Mouse (Mus musculus): ENCODE measurements around the gene Vwa5b1. TPM values are rescaled to one million over a fixed set of nuclear protein-coding genes. Genes with fewer than 3 reads are reported as not detected.

Vwa5b1 gene
- polyA plus RNA-seq, 1 experiment from 2014 or later, result 0.11 TPM

- Histone ChIP-seq H3K36me3 (ENCODE audit: control insufficient read depth, insufficient read depth, low read length) (no peaks in the 10 kb centered on the region), H3K4me2 (replicated peaks; ENCODE audit: low read depth, low read length) (no peak overlapping the region), H3K27ac (ENCODE audit: low read depth, low read length) (no peak overlapping the region), H3K4me1 (ENCODE audit: control insufficient read depth, insufficient read depth, low read length) (no peaks in the 10 kb centered on the region; the same call in 1 of the 2 replicates), H3K9ac (ENCODE audit: low read depth, low read length) (no peak overlapping the region), H3K9me3 (ENCODE audit: control insufficient read depth, low read length) (no peaks in the 10 kb centered on the region), H3K4me3 (ENCODE audit: low read length) (no peak overlapping the region), H3K27me3 (ENCODE audit: control insufficient read depth, insufficient read depth, low read length) (0 out of 2 replicates have a peak, but pooled peaks cover 2% of the 10 kb centered on the region)
- ATAC-seq (ENCODE audit: low FRiP score, low TSS enrichment), result peak; percentile 83
- WGBS, result 12% methylated on average over 8 of the region's 8 CpGs
These were observed 73.7 kb downstream of the Vwa5b1 start for GRCm38 (mm10) chr4:138561986-138562385.

DNA sequence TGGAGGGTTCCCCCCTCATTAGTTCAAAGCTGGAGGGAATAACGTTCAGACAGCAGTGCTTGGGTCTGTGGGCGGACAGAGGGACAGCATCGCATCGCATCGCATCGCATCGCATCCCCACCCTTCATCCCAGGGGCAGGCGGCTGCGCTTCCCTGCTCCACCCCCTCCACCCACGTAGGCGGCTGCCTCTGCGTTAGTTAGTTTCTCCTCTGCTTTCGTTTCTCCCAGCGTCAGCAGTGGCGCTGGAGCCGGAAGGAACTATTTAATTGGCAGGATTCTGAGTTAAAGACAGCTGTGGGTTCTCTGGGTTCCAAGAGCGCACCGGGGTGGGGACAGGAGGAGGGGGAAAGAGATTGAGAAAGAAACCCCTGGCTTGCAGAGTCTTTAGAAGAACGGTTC lies 80.2 kb downstream of the Vwa5b1 start:
- 2% methylated on average over 19 of the region's 19 CpGs for WGBS
- Histone ChIP-seq H3K4me3 (ENCODE audit: low read length) (peak overlapping the region; percentile 20), H3K9me3 (ENCODE audit: control insufficient read depth, low read length) (no peaks in the 10 kb centered on the region), H3K9ac (ENCODE audit: low read depth, low read length) (peak overlapping the region; percentile 40; the same call in 1 of the 2 replicates), H3K27ac (ENCODE audit: low read depth, low read length) (no peak overlapping the region), H3K4me2 (replicated peaks; ENCODE audit: low read depth, low read length) (peak overlapping the region; percentile 39), H3K4me1 (ENCODE audit: control insufficient read depth, insufficient read depth, low read length) (peaks cover 26% of the 10 kb centered on the region), H3K36me3 (ENCODE audit: control insufficient read depth, insufficient read depth, low read length) (no peaks in the 10 kb centered on the region), H3K27me3 (ENCODE audit: control insufficient read depth, insufficient read depth, low read length) (peaks cover 16% of the 10 kb centered on the region)
- 0 out of 2 replicates have a peak, but pooled peaks have one; percentile 33 for ATAC-seq (ENCODE audit: low FRiP score, low TSS enrichment)

GRCm38 (mm10) chr4:138554934-138555333 lies 80.8 kb downstream of the Vwa5b1 start:
- Histone ChIP-seq H3K27me3 (ENCODE audit: control insufficient read depth, insufficient read depth, low read length) (peaks cover 16% of the 10 kb centered on the region), H3K4me3 (ENCODE audit: low read length) (peak overlapping the region; percentile 20)

DNA sequence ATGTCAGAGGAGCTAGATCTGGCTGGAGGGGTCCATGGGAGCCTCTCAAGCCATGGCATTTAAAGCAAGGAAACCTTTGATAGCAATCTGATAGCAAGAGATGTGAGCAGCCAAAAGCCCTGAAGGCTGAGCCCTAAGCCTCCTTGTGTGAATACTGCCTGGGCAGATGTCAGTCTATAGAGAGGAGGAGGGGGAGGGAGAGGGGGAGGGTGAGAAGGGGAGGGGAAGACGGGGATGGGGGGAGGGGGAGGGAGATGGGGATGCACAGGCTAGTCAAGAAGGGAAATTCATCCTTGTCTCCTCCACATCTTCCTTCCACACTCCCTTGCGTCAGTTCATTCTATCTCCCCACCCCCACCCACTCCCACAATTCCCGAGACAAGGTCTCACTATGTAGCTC lies 81.4 kb downstream of the Vwa5b1 start:
- H3K4me1 ChIP-seq (ENCODE audit: control insufficient read depth, insufficient read depth, low read length), result peaks cover 26% of the 10 kb centered on the region
- no peak overlapping the region for H3K9ac ChIP-seq (ENCODE audit: low read depth, low read length)
- no peak overlapping the region for H3K4me3 ChIP-seq (ENCODE audit: low read length)
- no peaks in the 10 kb centered on the region for H3K9me3 ChIP-seq (ENCODE audit: control insufficient read depth, low read length)
- WGBS, result 9% methylated on average over 3 of the region's 3 CpGs
- peaks cover 16% of the 10 kb centered on the region for H3K27me3 ChIP-seq (ENCODE audit: control insufficient read depth, insufficient read depth, low read length)
- no peaks in the 10 kb centered on the region for H3K36me3 ChIP-seq (ENCODE audit: control insufficient read depth, insufficient read depth, low read length)
- H3K27ac ChIP-seq (ENCODE audit: low read depth, low read length), result no peak overlapping the region
- ATAC-seq (ENCODE audit: low FRiP score, low TSS enrichment), result no peak
- H3K4me2 ChIP-seq (replicated peaks; ENCODE audit: low read depth, low read length), result no peak overlapping the region

More at GRCm38 (mm10) chr4:138554934-138555333, 80.8 kb downstream of the Vwa5b1 start:
- H3K4me1 ChIP-seq (ENCODE audit: control insufficient read depth, insufficient read depth, low read length), result peaks cover 26% of the 10 kb centered on the region
- 0 out of 2 replicates have a peak, but pooled peaks have one; percentile 50 for ATAC-seq (ENCODE audit: low FRiP score, low TSS enrichment)
- H3K27ac ChIP-seq (ENCODE audit: low read depth, low read length), result no peak overlapping the region
- WGBS, result 3% methylated on average over 14 of the region's 14 CpGs
- H3K36me3 ChIP-seq (ENCODE audit: control insufficient read depth, insufficient read depth, low read length), result no peaks in the 10 kb centered on the region
- no peaks in the 10 kb centered on the region for H3K9me3 ChIP-seq (ENCODE audit: control insufficient read depth, low read length)
- peak overlapping the region; percentile 39 for H3K4me2 ChIP-seq (replicated peaks; ENCODE audit: low read depth, low read length)
- H3K9ac ChIP-seq (ENCODE audit: low read depth, low read length), result no peak overlapping the region

GRCm38 (mm10) chr4:138553516-138553933 lies 82.2 kb downstream of the Vwa5b1 start:
- WGBS, result 61% methylated on average over 8 of the region's 8 CpGs
- no peak for ATAC-seq (ENCODE audit: low FRiP score, low TSS enrichment)

DNA sequence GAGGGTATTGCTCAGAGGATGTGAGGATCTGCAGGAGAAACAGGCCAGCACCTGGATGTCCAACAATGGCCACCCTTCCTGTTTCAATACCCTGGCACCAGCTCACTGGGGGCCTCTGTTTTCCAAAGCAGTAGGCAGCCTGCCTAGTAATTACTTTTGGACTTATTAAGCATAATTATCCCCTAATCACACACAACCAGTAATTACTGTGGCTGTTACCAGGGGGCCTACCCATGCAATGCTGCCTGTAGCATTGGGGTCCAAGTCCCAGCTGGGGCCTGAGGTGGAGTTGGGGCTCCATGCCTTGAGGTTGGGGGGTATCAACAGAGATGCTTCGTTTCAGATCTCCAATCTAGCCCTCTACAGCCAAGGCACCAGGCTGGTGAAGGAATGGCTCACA lies 82.6 kb downstream of the Vwa5b1 start:
- H3K27me3 ChIP-seq (ENCODE audit: control insufficient read depth, insufficient read depth, low read length), result peaks cover 19% of the 10 kb centered on the region
- no peak overlapping the region for H3K4me3 ChIP-seq (ENCODE audit: low read length)
- WGBS, result 69% methylated on average over 1 of the region's 1 CpGs
- no peaks in the 10 kb centered on the region for H3K9me3 ChIP-seq (ENCODE audit: control insufficient read depth, low read length)
- peaks cover 29% of the 10 kb centered on the region for H3K4me1 ChIP-seq (ENCODE audit: control insufficient read depth, insufficient read depth, low read length)
- no peak overlapping the region for H3K27ac ChIP-seq (ENCODE audit: low read depth, low read length)
- no peaks in the 10 kb centered on the region for H3K36me3 ChIP-seq (ENCODE audit: control insufficient read depth, insufficient read depth, low read length)
- ATAC-seq (ENCODE audit: low FRiP score, low TSS enrichment), result no peak
- no peak overlapping the region for H3K9ac ChIP-seq (ENCODE audit: low read depth, low read length)
- no peak overlapping the region for H3K4me2 ChIP-seq (replicated peaks; ENCODE audit: low read depth, low read length)

More at GRCm38 (mm10) chr4:138553516-138553933, 82.2 kb downstream of the Vwa5b1 start:
- Histone ChIP-seq H3K27ac (ENCODE audit: low read depth, low read length) (no peak overlapping the region), H3K36me3 (ENCODE audit: control insufficient read depth, insufficient read depth, low read length) (no peaks in the 10 kb centered on the region), H3K4me2 (replicated peaks; ENCODE audit: low read depth, low read length) (no peak overlapping the region), H3K4me3 (ENCODE audit: low read length) (no peak overlapping the region), H3K4me1 (ENCODE audit: control insufficient read depth, insufficient read depth, low read length) (peaks cover 26% of the 10 kb centered on the region), H3K27me3 (ENCODE audit: control insufficient read depth, insufficient read depth, low read length) (peaks cover 19% of the 10 kb centered on the region), H3K9ac (ENCODE audit: low read depth, low read length) (no peak overlapping the region), H3K9me3 (ENCODE audit: control insufficient read depth, low read length) (no peaks in the 10 kb centered on the region)

- no peak overlapping the region for H3K9ac ChIP-seq (ENCODE audit: low read depth, low read length)
- no peak overlapping the region for H3K4me3 ChIP-seq (ENCODE audit: low read length)
- no peaks in the 10 kb centered on the region for H3K9me3 ChIP-seq (ENCODE audit: control insufficient read depth, low read length)
- peaks cover 15% of the 10 kb centered on the region for H3K27me3 ChIP-seq (ENCODE audit: control insufficient read depth, insufficient read depth, low read length)
- WGBS, result 92% methylated on average over 5 of the region's 5 CpGs
- H3K4me1 ChIP-seq (ENCODE audit: control insufficient read depth, insufficient read depth, low read length), result peaks cover 29% of the 10 kb centered on the region
- no peaks in the 10 kb centered on the region for H3K36me3 ChIP-seq (ENCODE audit: control insufficient read depth, insufficient read depth, low read length)
- ATAC-seq (ENCODE audit: low FRiP score, low TSS enrichment), result no peak
- no peak overlapping the region for H3K4me2 ChIP-seq (replicated peaks; ENCODE audit: low read depth, low read length)
- no peak overlapping the region for H3K27ac ChIP-seq (ENCODE audit: low read depth, low read length)
These were observed 84.1 kb downstream of the Vwa5b1 start for GRCm38 (mm10) chr4:138551601-138552000.

GRCm38 (mm10) chr4:138550557-138550956 lies 85.1 kb downstream of the Vwa5b1 start:
- no peaks in the 10 kb centered on the region for H3K36me3 ChIP-seq (ENCODE audit: control insufficient read depth, insufficient read depth, low read length)
- no peak overlapping the region for H3K27ac ChIP-seq (ENCODE audit: low read depth, low read length)
- H3K27me3 ChIP-seq (ENCODE audit: control insufficient read depth, insufficient read depth, low read length), result peaks cover 14% of the 10 kb centered on the region
- no peaks in the 10 kb centered on the region for H3K9me3 ChIP-seq (ENCODE audit: control insufficient read depth, low read length)
- no peak overlapping the region for H3K4me3 ChIP-seq (ENCODE audit: low read length)
- no peak for ATAC-seq (ENCODE audit: low FRiP score, low TSS enrichment)
- 62% methylated on average over 5 of the region's 5 CpGs for WGBS
- no peak overlapping the region for H3K4me2 ChIP-seq (replicated peaks; ENCODE audit: low read depth, low read length)
- H3K9ac ChIP-seq (ENCODE audit: low read depth, low read length), result no peak overlapping the region
- peaks cover 23% of the 10 kb centered on the region for H3K4me1 ChIP-seq (ENCODE audit: control insufficient read depth, insufficient read depth, low read length)

DNA sequence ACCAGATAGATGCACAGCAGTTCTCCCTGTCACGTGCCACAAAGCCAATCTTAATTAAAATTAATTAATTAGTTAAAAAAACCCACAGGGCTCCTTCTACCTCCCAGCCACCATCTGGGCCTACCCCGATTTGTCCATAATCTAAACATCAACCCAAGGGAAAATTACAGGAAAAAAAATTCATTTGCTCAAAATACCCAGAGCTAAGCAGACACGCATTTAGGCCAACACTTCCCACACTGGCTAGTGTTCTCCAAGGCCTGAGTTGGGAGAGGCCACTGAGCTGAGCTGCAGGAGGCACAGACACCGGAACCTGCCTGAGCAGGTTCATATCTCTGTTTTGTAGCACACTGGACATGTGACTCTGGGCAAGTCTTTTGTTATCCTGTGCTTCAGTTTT lies 86.7 kb downstream of the Vwa5b1 start:
- 81% methylated on average over 4 of the region's 4 CpGs for WGBS
- ATAC-seq (ENCODE audit: low FRiP score, low TSS enrichment), result no peak
- H3K9ac ChIP-seq (ENCODE audit: low read depth, low read length), result no peak overlapping the region
- H3K9me3 ChIP-seq (ENCODE audit: control insufficient read depth, low read length), result no peaks in the 10 kb centered on the region
- H3K4me1 ChIP-seq (ENCODE audit: control insufficient read depth, insufficient read depth, low read length), result peaks cover 8% of the 10 kb centered on the region; the same call in 1 of the 2 replicates
- H3K4me2 ChIP-seq (replicated peaks; ENCODE audit: low read depth, low read length), result no peak overlapping the region
- H3K27ac ChIP-seq (ENCODE audit: low read depth, low read length), result no peak overlapping the region
- H3K4me3 ChIP-seq (ENCODE audit: low read length), result no peak overlapping the region
- H3K36me3 ChIP-seq (ENCODE audit: control insufficient read depth, insufficient read depth, low read length), result no peaks in the 10 kb centered on the region
- peaks cover 6% of the 10 kb centered on the region; the same call in 1 of the 2 replicates for H3K27me3 ChIP-seq (ENCODE audit: control insufficient read depth, insufficient read depth, low read length)

All from kidney, embryonic 14.5 days (tissue).